In the genomic region with DNA sequence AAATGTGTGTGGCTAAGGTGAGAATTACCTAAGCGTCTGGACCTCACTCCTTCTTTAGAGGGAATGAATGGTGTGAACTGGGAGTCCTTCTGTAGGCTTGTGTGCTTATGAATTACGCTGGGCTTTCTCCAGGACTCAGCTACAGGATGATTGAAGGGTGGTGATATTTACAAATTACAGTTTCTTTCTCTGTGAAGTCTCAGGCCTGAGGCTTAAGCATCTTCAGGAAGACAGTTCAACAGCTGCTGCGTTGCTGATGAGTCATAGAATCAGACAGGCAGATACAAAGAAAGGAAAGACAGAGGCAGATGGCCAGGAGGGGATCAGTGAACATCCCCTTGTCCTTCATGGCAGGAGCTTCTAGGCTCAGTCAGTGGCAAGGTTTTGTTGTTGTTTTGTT, we compare ENCODE assay signal across 17 mouse cellular contexts.
DNase-seq lines count a peak whose midpoint lies in the region; ATAC-seq and TF ChIP-seq lines count a peak whose summit lies in the region.
"Had no signal": no experiment of that assay in that cellular context is flagged by ENCODE, and none has a peak within 500 bp of the region (broad histone marks: within the 10 kb centered on the region; RNA-seq: fewer than 3 reads in every experiment).

No protein-coding gene starts in this region.

- no peaks in the 10 kb centered on the region for H3K36me3 ChIP-seq in embryonic facial prominence, embryonic 11.5 days (replicated peaks; ENCODE audit: control insufficient read depth, insufficient read depth, low read depth, low read length)
- H3K36me3 ChIP-seq in embryonic facial prominence, embryonic 10.5 days (replicated peaks): no peaks in the 10 kb centered on the region
- no peaks in the 10 kb centered on the region for H3K36me3 ChIP-seq in midbrain, embryonic 11.5 days (ENCODE audit: control insufficient read depth, insufficient read depth, low read length)
- H3K36me3 ChIP-seq in midbrain, embryonic 15.5 days (replicated peaks): no peaks in the 10 kb centered on the region
- H3K36me3 ChIP-seq in embryonic facial prominence, embryonic 14.5 days (ENCODE audit: control insufficient read depth, insufficient read depth, low read length): no peaks in the 10 kb centered on the region
- H3K36me3 ChIP-seq: intestine, embryonic 15.5 days had no signal

- no peak for TF ChIP-seq CTCF in left cerebral cortex, adult 2 months (IDR thresholded peaks at IDR 0.05)

- no peak overlapping the region for H3K9ac ChIP-seq in embryonic facial prominence, embryonic 11.5 days (replicated peaks; ENCODE audit: low read length)
- no peak overlapping the region for H3K9ac ChIP-seq in midbrain, embryonic 11.5 days (ENCODE audit: low read length)
- H3K9ac ChIP-seq in midbrain, embryonic 15.5 days: no peak overlapping the region
- no peak overlapping the region for H3K9ac ChIP-seq in embryonic facial prominence, embryonic 14.5 days (ENCODE audit: low read depth, low read length)
- H3K9ac ChIP-seq: intestine, embryonic 15.5 days had no signal

- H3K4me1 ChIP-seq in embryonic facial prominence, embryonic 11.5 days (ENCODE audit: control insufficient read depth, insufficient read depth, low read length): no peaks in the 10 kb centered on the region
- no peaks in the 10 kb centered on the region for H3K4me1 ChIP-seq in embryonic facial prominence, embryonic 10.5 days
- H3K4me1 ChIP-seq in midbrain, embryonic 11.5 days (ENCODE audit: control insufficient read depth, insufficient read depth, low read length): peaks cover 3% of the 10 kb centered on the region; the same call in 1 of the 2 replicates
- H3K4me1 ChIP-seq in midbrain, embryonic 15.5 days: no peaks in the 10 kb centered on the region
- no peaks in the 10 kb centered on the region for H3K4me1 ChIP-seq in embryonic facial prominence, embryonic 14.5 days (ENCODE audit: control insufficient read depth, insufficient read depth, low read length)
- H3K4me1 ChIP-seq: intestine, embryonic 15.5 days had no signal

- intact Hi-C loops in left cerebral cortex, adult 2 months (cut with DNase I): no loop called here

- H3K9me3 ChIP-seq in embryonic facial prominence, embryonic 11.5 days (replicated peaks; ENCODE audit: control insufficient read depth, low read length): no peaks in the 10 kb centered on the region
- no peaks in the 10 kb centered on the region for H3K9me3 ChIP-seq in embryonic facial prominence, embryonic 10.5 days
- H3K9me3 ChIP-seq in midbrain, embryonic 11.5 days (ENCODE audit: control insufficient read depth, low read length): no peaks in the 10 kb centered on the region
- no peaks in the 10 kb centered on the region for H3K9me3 ChIP-seq in midbrain, embryonic 15.5 days
- H3K9me3 ChIP-seq in embryonic facial prominence, embryonic 14.5 days (ENCODE audit: control insufficient read depth, low read length): no peaks in the 10 kb centered on the region
- H3K9me3 ChIP-seq: intestine, embryonic 15.5 days had no signal

- H3K27me3 ChIP-seq in embryonic facial prominence, embryonic 11.5 days (ENCODE audit: control insufficient read depth, insufficient read depth, low read length): no peaks in the 10 kb centered on the region
- H3K27me3 ChIP-seq in embryonic facial prominence, embryonic 10.5 days (replicated peaks; ENCODE audit: low read depth, poor library complexity, severe bottlenecking): no peaks in the 10 kb centered on the region
- peaks cover 18% of the 10 kb centered on the region for H3K27me3 ChIP-seq in midbrain, embryonic 11.5 days (ENCODE audit: control insufficient read depth, insufficient read depth, low read length)
- no peaks in the 10 kb centered on the region for H3K27me3 ChIP-seq in midbrain, embryonic 15.5 days (replicated peaks)
- H3K27me3 ChIP-seq in embryonic facial prominence, embryonic 14.5 days (replicated peaks; ENCODE audit: control insufficient read depth, insufficient read depth, low read length): no peaks in the 10 kb centered on the region
- H3K27me3 ChIP-seq: intestine, embryonic 15.5 days had no signal

- no peak overlapping the region for H3K4me2 ChIP-seq in embryonic facial prominence, embryonic 11.5 days (ENCODE audit: low read depth, low read length)
- no peak overlapping the region for H3K4me2 ChIP-seq in midbrain, embryonic 11.5 days
- no peak overlapping the region for H3K4me2 ChIP-seq in midbrain, embryonic 15.5 days
- H3K4me2 ChIP-seq in embryonic facial prominence, embryonic 14.5 days (ENCODE audit: low read depth, low read length): no peak overlapping the region
- H3K4me2 ChIP-seq: intestine, embryonic 15.5 days had no signal

- ATAC-seq in embryonic facial prominence, embryonic 11.5 days (replicated peaks; ENCODE audit: insufficient number of reproducible peaks, low FRiP score, low TSS enrichment, low read depth): no peak
- ATAC-seq in midbrain, embryonic 11.5 days (ENCODE audit: low FRiP score): 0 out of 2 replicates have a peak, but pooled peaks have one; percentile 48
- no peak for ATAC-seq in midbrain, embryonic 15.5 days (replicated peaks)
- no peak for ATAC-seq in embryonic facial prominence, embryonic 14.5 days (ENCODE audit: low read depth)
- ATAC-seq: intestine, embryonic 15.5 days had no signal

- no peak overlapping the region for H3K4me3 ChIP-seq in embryonic facial prominence, embryonic 11.5 days (ENCODE audit: low read depth, low read length)
- H3K4me3 ChIP-seq in embryonic facial prominence, embryonic 10.5 days: no peak overlapping the region
- no peak overlapping the region for H3K4me3 ChIP-seq in midbrain, embryonic 11.5 days (ENCODE audit: low read depth, low read length)
- H3K4me3 ChIP-seq in midbrain, embryonic 15.5 days: no peak overlapping the region
- no peak overlapping the region for H3K4me3 ChIP-seq in embryonic facial prominence, embryonic 14.5 days (ENCODE audit: low read depth, low read length)
- H3K4me3 ChIP-seq in left cerebral cortex, adult 2 months: no peak overlapping the region
- H3K4me3 ChIP-seq: gastrocnemius, adult 2 months; intestine, embryonic 15.5 days had no signal

- WGBS in embryonic facial prominence, embryonic 11.5 days: 60% methylated on average over 3 of the region's 3 CpGs
- WGBS in embryonic facial prominence, embryonic 10.5 days: 74% methylated on average over 3 of the region's 3 CpGs
- 71% methylated on average over 3 of the region's 3 CpGs for WGBS in midbrain, embryonic 11.5 days
- WGBS in midbrain, embryonic 15.5 days: 59% methylated on average over 3 of the region's 3 CpGs
- 43% methylated on average over 3 of the region's 3 CpGs for WGBS in embryonic facial prominence, embryonic 14.5 days

- H3K27ac ChIP-seq in embryonic facial prominence, embryonic 11.5 days (replicated peaks; ENCODE audit: low read depth, low read length): no peak overlapping the region
- H3K27ac ChIP-seq in embryonic facial prominence, embryonic 10.5 days (replicated peaks): no peak overlapping the region
- no peak overlapping the region for H3K27ac ChIP-seq in midbrain, embryonic 11.5 days (ENCODE audit: low read depth, low read length)
- H3K27ac ChIP-seq in midbrain, embryonic 15.5 days: no peak overlapping the region
- H3K27ac ChIP-seq in embryonic facial prominence, embryonic 14.5 days (replicated peaks; ENCODE audit: low read depth, low read length): no peak overlapping the region
- no peak overlapping the region for H3K27ac ChIP-seq in left cerebral cortex, adult 2 months
- H3K27ac ChIP-seq: gastrocnemius, adult 2 months; intestine, embryonic 15.5 days; kidney, postnatal 0 days; macrophage had no signal

- peak; percentile 3 for DNase-seq in embryonic facial prominence, embryonic 11.5 days (ENCODE audit: low spot score)
- DNase-seq in embryonic facial prominence, embryonic 10.5 days (ENCODE audit: low spot score): no peak
- peak; percentile 75 for DNase-seq in midbrain, embryonic 11.5 days (ENCODE audit: low spot score, missing footprints)
- peak; percentile 62 for DNase-seq in embryonic facial prominence, embryonic 14.5 days (ENCODE audit: low spot score)
- peak; percentile 51 for DNase-seq in retina, embryonic 14.5 days (ENCODE audit: low spot score)
- DNase-seq in left cerebral cortex, adult 2 months (ENCODE audit: extremely low spot score in 1 of 2, low spot score in 2 of 2): no peak
- DNase-seq in natural killer cell, adult 2 months (ENCODE audit: low spot score in 2 of 2): no peak
- DNase-seq: embryo, embryonic 11 days; gastrocnemius, adult 2 months; heart, postnatal 14 days; lung, adult 2 months; right cerebral cortex, postnatal 25 days; thymus, postnatal 4 days had no signal

Comparison
In these comparisons a context has a peak if more than half of its experiments do, and no peak if none do; other contexts are left out.
1. DNase-seq: peak in embryonic facial prominence, embryonic 11.5 days (single experiment), midbrain, embryonic 11.5 days (single experiment), embryonic facial prominence, embryonic 14.5 days (single experiment) and retina, embryonic 14.5 days (single experiment); none in embryonic facial prominence, embryonic 10.5 days (single experiment), left cerebral cortex, adult 2 months (0 of 2) and natural killer cell, adult 2 months (0 of 2).